Mouse (Mus musculus): ENCODE measurements around the gene Tspoap1. TPM values are rescaled to one million over a fixed set of nuclear protein-coding genes. Genes with fewer than 3 reads are reported as not detected.
A peak's percentile ranks its signal among the peaks of the same experiment; 100 is the strongest.

The Tspoap1 gene
- total and polyA plus RNA-seq, 3 experiments = 12.3 to 36.9 (median 12.8) TPM

DNA sequence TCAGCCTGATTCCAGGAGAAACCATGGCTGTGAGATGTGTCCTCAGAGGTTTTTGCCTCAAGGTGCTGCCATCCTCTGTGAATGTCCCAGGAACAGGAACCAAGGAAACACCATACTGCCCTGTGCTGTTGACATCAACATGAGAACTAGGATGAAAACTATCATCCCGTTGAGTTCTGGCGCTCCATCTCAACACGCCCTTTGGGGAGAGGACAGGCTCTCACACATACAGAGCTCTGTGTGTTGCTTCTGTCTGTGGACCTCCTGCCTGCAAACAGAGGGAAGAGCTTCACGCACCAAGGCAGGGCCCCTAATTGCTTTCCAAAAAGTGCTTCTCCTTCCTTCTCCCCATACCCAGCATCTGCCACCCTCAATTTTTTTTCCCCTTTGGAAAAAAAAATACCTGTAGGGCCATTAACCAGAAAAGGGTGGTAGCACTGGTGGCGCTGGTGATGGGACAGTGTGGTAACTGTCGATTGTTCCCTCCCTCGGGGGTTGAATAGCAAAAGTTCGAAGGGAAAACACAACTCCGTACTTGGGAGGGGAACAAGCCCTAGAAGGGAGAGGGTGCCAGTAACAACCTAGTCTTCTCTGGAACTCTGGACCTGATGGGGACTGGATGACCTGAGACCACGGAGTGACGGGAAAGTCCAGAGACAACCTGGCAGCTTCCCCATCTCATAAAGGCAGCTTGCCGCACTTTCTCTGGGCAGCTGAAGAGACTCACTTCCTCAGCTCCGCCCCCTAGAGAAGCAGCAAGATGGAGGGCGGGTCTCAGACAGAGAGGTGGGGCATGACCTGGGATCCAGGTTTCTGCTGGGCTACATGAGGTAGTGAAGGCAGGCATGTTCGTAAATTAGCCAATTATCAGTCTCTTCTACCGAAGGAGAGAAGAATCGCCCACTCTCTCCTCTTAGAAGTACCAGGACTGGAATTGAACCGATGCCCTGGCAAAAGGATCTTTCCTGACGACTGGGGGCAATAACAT is 11.9 kb upstream of the Tspoap1 start (continued):
- TF ChIP-seq ZMIZ1 (IDR thresholded peaks at IDR 0.05; ENCODE audit: low read depth, low read length) = peak; percentile 95
- TF ChIP-seq UBTF (IDR thresholded peaks at IDR 0.05; ENCODE audit: low read depth, low read length) = peak; percentile 82; the same call in 1 of the 2 replicates

DNA sequence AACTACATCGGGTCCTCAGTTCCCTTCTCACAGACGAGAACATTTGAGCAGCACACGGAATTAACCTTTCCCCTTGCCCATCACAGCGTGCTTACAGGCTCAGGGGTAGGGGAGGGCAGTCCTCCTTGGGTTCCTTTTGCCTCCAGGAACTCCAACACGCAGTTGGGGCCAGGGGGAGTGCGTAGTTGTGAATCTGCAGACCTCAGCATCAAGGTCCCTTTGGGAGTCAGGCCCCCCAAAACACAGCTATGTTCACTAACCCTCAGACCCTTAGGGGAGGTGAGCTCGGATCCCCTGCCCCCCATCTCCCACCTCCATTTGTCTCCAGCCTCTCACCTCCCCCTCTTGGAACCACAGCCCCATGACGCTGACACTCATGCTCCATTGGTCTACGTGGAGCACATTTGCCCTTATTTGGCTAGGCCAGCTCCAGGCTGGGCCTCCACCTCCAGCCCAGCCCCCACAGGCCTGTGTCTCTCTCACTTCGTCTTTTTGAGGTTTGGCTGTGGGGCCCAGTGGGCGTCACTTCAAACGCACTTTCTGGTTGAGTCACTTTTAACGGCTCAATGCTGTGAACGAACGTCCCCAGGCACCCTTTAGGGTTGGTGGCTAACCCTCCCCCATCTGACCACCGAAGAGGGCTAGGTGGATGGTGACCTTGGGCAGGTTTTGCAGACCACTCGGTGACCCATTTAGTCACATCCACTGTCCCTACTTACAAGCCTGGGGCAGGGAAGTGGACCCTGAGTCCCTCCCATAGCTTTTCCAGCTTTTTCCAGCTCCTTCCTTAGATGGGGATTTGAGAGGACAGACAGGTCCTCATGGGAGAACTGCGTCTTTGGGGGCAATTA is 10.9 kb upstream of the Tspoap1 start:
- peaks cover 15% of the 10 kb centered on the region; the same call in 1 of the 2 replicates for H3K79me2 ChIP-seq (replicated peaks; ENCODE audit: control insufficient read depth, extremely low read depth, insufficient read depth, poor library complexity, severe bottlenecking)
- DNase-seq (ENCODE audit: extremely low read depth) = peak; percentile 100
- H3K4me3 ChIP-seq (replicated peaks in 1 of 3; ENCODE audit: low read depth in 2 of 3, low read length in 2 of 3, poor library complexity in 1 of 3) = peak overlapping the region; percentile 30 to 58 (median 54)
- in situ Hi-C loops (cut with MboI; ENCODE audit: low pct_ligation_motif_present, low pct_unique_long_range_greater_than_20kb, low sequenced_read_pairs) (loop anchor here (5.0 kb wide), 1 partner anchor 87 kb away; the partner anchor contains the start of gene Rnf43), dilution Hi-C loops (cut with MboI; ENCODE audit: extremely low pct_ligation_motif_present, extremely low pct_unique_long_range_greater_than_20kb, low sequenced_read_pairs) (no loop called here)
- peaks cover 42 to 81% of the 10 kb centered on the region in 2 experiments for H3K4me1 ChIP-seq (ENCODE audit: control insufficient read depth in 1 of 2, insufficient read depth in 2 of 2)
- peaks cover 0 to 2% of the 10 kb centered on the region in 2 experiments for H3K36me3 ChIP-seq (replicated peaks in 1 of 2; ENCODE audit: control insufficient read depth in 1 of 2, insufficient read depth in 1 of 2, low read length in 1 of 2)
- H3K9me3 ChIP-seq (replicated peaks; ENCODE audit: low read length) = no peaks in the 10 kb centered on the region
- H3K4me2 ChIP-seq (ENCODE audit: insufficient read depth, low read depth, poor library complexity, severe bottlenecking) = peak overlapping the region; percentile 86
- H3K9ac ChIP-seq (ENCODE audit: insufficient read depth, low read depth) = peak overlapping the region; percentile 86
- H3K27ac ChIP-seq (ENCODE audit: insufficient read depth, low read depth) = peak overlapping the region; percentile 98
- TF ChIP-seq GABPA (IDR thresholded peaks at IDR 0.05; ENCODE audit: insufficient replicate concordance, low read depth, low read length) (no peak), MAZ (IDR thresholded peaks at IDR 0.05; ENCODE audit: low read depth, low read length) (no peak), MYC (IDR thresholded peaks at IDR 0.05; ENCODE audit: low read depth, low read length) (no peak), UBTF (IDR thresholded peaks at IDR 0.05; ENCODE audit: low read depth, low read length) (0 out of 2 replicates have a peak, but pooled peaks have one; percentile 25), USF1 (IDR thresholded peaks at IDR 0.05; ENCODE audit: low read depth, low read length) (no peak), KAT2A (IDR thresholded peaks at IDR 0.05; ENCODE audit: insufficient replicate concordance, low read length) (no peak), RAD21 (IDR thresholded peaks at IDR 0.05; ENCODE audit: low read depth, low read length) (no peak), POLR2A (IDR thresholded peaks at IDR 0.05; ENCODE audit: low read depth, low read length) (peak; percentile 61), TBP (conservative IDR thresholded peaks at IDR 0.05; ENCODE audit: low read depth, low read length) (peak; percentile 81), CHD2 (IDR thresholded peaks at IDR 0.05; ENCODE audit: low read length) (no peak), MEF2A (IDR thresholded peaks at IDR 0.05; ENCODE audit: borderline replicate concordance, low read depth, low read length) (no peak), NRF1 (IDR thresholded peaks at IDR 0.05; ENCODE audit: low read depth, low read length) (no peak), PAX5 (IDR thresholded peaks at IDR 0.05; ENCODE audit: low read length) (no peak), NELFE (IDR thresholded peaks at IDR 0.05; ENCODE audit: low read depth, low read length) (no peak), SMC3 (IDR thresholded peaks at IDR 0.05; ENCODE audit: low read depth, low read length) (no peak), MAX (IDR thresholded peaks at IDR 0.05; ENCODE audit: low read length) (no peak), MAFK (IDR thresholded peaks at IDR 0.05; ENCODE audit: insufficient replicate concordance, low read length) (no peak), ZKSCAN1 (IDR thresholded peaks at IDR 0.05; ENCODE audit: borderline replicate concordance, low read depth, low read length) (no peak), ELF1 (IDR thresholded peaks at IDR 0.05; ENCODE audit: low read depth, low read length) (no peak), ZNF384 (IDR thresholded peaks at IDR 0.05; ENCODE audit: low read depth, low read length) (no peak), POLR2AphosphoS2 (IDR thresholded peaks at IDR 0.05; ENCODE audit: low read depth, low read length) (0 out of 2 replicates have a peak, but pooled peaks have one; percentile 64), USF2 (conservative IDR thresholded peaks at IDR 0.05; ENCODE audit: low read depth, low read length) (no peak), RCOR1 (conservative IDR thresholded peaks at IDR 0.05; ENCODE audit: low read depth, low read length) (no peak)
- H3K27me3 ChIP-seq (replicated peaks) = no peaks in the 10 kb centered on the region

All from CH12.LX (cell line).